Mouse (Mus musculus) olfactory bulb, adult 2 months (tissue): Measurements from ENCODE around the gene Zfp507. TPM values are rescaled to one million over a fixed set of nuclear protein-coding genes. Genes with fewer than 3 reads are reported as not detected.
A peak's percentile ranks its signal among the peaks of the same experiment; 100 is the strongest.

Source experiments
- H3K27ac ChIP-seq: fragments of 200-500 bp; 2 replicates; pipeline ENCODE4 v1.5.1; 2012; ENCODE audit warnings: low read depth, low read length; ENCODE audit not compliant: insufficient read depth
- H3K4me1 ChIP-seq: fragments of 200-500 bp; 2 replicates; pipeline ENCODE4 v1.6.1; 2012; ENCODE audit warnings: low read length; ENCODE audit not compliant: control insufficient read depth, insufficient read depth
- H3K4me3 ChIP-seq: fragments of 200-500 bp; 2 replicates; pipeline ENCODE4 v1.5.1; 2012; ENCODE audit warnings: mild to moderate bottlenecking, low read depth, low read length, moderate library complexity; ENCODE audit not compliant: insufficient read depth
- CTCF ChIP-seq: fragments of 200-500 bp; IDR thresholded peaks from 2 replicates; pipeline ENCODE4 v1.5.1; 2012; ENCODE audit warnings: low read depth, mild to moderate bottlenecking, low read length, moderate library complexity; ENCODE audit not compliant: insufficient read depth
- POLR2A ChIP-seq: fragments of 200-500 bp; IDR thresholded peaks from 2 replicates; pipeline ENCODE4 v1.6.1; 2012; ENCODE audit warnings: mild to moderate bottlenecking, low read depth, low read length, moderate library complexity; ENCODE audit not compliant: insufficient read depth
- WGBS: fragments of 180-500 bp; shearing (Covaris S2); methylation state at CpG from one replicate; pipeline ENCODE4 v1.1.7; 2018; 5-methylcytosine and 5-hydroxymethylcytosine counted together
- polyA plus RNA-seq: library from polyadenylated mRNA; stranded (reverse); fragments of >200 nt; gene quantifications from 2 replicates; pipeline ENCODE4 v1.2.4, GENCODE M21; 2012; ENCODE audit warnings: low replicate concordance; ENCODE audit not compliant: missing spikeins, insufficient read depth, insufficient read length

Gene Zfp507
- polyA plus RNA-seq, 1 experiment, result not detected

- TF ChIP-seq POLR2A (no peak), CTCF (no peak)
- Histone ChIP-seq H3K4me1 (no peaks in the 10 kb centered on the region), H3K4me3 (no peak overlapping the region), H3K27ac (no peak overlapping the region)
- WGBS, result 93% methylated on average over 11 of the region's 11 CpGs
Observed at GRCm38 (mm10) chr7:35764461-35764860, 38.3 kb downstream of the Zfp507 start.

GRCm38 (mm10) chr7:35761801-35762200, 41.0 kb downstream of the Zfp507 start:
- 67% methylated on average over 5 of the region's 5 CpGs for WGBS
- Histone ChIP-seq H3K4me3 (no peak overlapping the region), H3K4me1 (peaks cover 4% of the 10 kb centered on the region; the same call in 1 of the 2 replicates), H3K27ac (no peak overlapping the region)
- TF ChIP-seq POLR2A, result no peak

- peaks cover 7% of the 10 kb centered on the region for H3K4me1 ChIP-seq
- WGBS, result 20% methylated on average over 2 of the region's 2 CpGs
- TF ChIP-seq POLR2A (no peak), CTCF (no peak)
- H3K27ac ChIP-seq, result no peak overlapping the region
- H3K4me3 ChIP-seq, result no peak overlapping the region
Observed at GRCm38 (mm10) chr7:35759602-35760001, 43.2 kb downstream of the Zfp507 start.

- Histone ChIP-seq H3K27ac (peak overlapping the region; percentile 21; the same call in 1 of the 2 replicates), H3K4me1 (peaks cover 15% of the 10 kb centered on the region), H3K4me3 (no peak overlapping the region)
- WGBS, result 22% methylated on average over 14 of the region's 14 CpGs
- no peak for TF ChIP-seq POLR2A
- TF ChIP-seq CTCF, result peak; percentile 24; the same call in 1 of the 2 replicates
Observed at GRCm38 (mm10) chr7:35756510-35757440, 46.0 kb downstream of the Zfp507 start.

DNA sequence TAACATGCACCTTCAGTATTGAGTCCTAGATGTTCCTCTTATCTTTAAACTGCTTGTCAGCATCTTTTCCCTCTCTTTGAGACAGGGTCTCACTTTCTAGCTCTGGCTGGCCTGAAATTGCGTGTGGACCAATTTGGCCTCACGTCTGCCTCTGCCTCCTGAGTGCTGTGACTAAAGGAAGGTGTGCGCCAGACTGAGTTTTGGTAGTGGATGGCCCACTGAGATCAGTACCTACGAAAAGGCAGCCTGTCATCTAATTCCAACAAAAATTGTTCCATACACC, 48.0 kb downstream of the Zfp507 start:
- peak overlapping the region; percentile 97; the same call in 1 of the 2 replicates for H3K4me3 ChIP-seq
- WGBS, result 82% methylated on average over 4 of the region's 4 CpGs
- no peak overlapping the region for H3K27ac ChIP-seq
- H3K4me1 ChIP-seq, result peaks cover 15% of the 10 kb centered on the region
- no peak for TF ChIP-seq POLR2A
- TF ChIP-seq CTCF, result no peak

DNA sequence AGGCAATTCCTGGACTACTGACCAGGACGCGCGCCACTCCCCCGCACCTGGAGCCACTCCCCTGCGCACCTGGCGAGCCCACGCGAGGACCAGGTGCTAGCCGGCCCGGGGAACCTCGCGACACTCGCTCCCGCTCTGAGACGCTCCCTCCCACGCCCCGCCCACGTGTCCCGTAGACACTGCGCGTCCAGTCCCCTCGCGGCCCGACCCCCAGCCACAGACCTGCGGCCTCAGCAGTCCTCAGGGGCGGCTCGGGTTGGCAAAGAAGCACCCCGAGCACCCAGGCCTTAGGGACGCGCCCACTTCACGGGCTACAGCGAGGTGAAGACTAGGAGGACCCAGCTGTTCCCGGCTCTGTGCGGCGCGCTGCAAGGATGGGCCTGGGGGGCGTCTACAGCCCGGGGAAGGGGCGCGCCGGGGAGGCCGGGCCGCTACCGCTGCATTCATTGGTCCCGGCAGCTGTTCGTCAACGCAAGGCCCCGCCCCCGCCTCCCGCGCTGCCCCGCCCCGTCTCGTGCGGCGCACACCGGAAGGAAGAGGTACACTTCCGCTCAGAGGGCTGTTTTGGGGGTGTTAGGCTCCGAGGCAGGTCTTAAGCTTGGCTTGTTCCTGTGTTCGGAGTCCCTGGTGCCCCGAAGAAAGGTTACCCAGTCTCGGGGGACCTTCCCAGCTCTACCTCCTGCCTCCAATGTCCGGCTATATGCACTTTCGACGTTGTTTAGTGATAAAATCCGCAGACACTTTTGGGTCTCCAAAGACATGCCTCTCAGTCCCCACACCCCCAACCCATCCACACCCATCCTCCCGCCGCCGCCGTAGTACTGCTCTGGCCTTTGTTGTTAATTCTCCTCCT, 48.5 kb downstream of the Zfp507 start, which contains the start of gene Dpy19l3:
Dpy19l3 (minus strand) TSS at position 422 of the 853 bp plus-strand sequence.
- no peak for TF ChIP-seq CTCF
- no peak for TF ChIP-seq POLR2A
- Histone ChIP-seq H3K4me1 (peaks cover 15% of the 10 kb centered on the region), H3K4me3 (peak within 1 kb of the TSS; percentile 97), H3K27ac (no peak within 1 kb of the TSS)
- under 1% methylated on average over 70 of the region's 70 CpGs for WGBS

DNA sequence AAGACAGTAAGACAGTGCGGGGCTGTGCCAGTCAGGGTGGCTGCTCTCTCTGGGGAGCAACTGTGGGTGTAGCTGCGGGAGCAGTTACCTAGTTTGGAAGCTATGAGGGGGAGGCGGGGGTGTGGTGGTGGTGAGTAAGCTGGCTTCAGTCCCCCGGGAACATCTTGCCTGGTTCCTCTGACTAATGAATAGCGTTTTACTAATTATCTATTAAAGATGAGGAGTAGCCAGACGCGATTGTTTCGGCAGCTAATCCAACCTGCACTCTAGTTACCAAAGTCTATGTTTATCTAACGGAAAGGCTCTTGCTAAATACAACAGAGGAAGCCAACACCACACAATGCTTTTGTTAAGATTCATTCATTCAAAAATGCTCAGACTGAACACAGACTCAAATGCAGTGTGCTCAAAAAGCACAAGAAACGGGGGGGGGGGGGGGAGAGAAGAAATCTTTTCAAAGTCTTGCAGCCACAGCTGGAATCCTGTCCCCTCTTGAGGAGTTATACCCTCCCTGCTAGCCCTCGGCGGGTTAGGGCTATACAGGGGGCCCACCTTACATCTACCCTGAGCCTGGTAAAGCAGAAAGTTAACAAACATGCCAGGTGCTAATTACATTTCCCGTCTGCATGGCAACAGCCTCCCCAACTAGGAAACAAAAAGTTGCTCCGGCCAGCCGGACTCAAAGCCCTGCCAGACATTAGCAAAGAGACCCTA, 49.3 kb downstream of the Zfp507 start:
- Histone ChIP-seq H3K4me1 (peaks cover 15% of the 10 kb centered on the region), H3K4me3 (peak overlapping the region; percentile 97), H3K27ac (no peak overlapping the region)
- TF ChIP-seq POLR2A, result no peak
- no peak for TF ChIP-seq CTCF
- 2% methylated on average over 15 of the region's 15 CpGs for WGBS

DNA sequence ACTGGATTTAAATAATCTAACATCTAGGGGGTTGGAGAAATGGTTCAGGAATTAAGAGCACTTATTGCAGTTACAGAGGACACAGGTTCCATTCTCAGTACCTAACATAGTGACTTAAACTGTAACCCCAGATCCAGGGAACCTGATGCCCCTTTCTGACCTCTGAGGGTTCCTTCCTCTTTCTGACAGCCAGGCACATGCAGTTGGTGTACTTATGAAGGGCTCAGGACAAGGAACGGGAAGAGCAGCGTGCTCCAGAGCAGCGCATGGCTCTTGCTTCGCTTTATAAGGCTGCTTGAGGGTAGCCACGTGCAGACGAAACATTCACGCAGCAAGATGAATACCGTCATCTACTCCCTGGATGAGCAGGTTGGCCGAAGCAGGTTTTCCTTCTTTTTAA, 51.9 kb downstream of the Zfp507 start:
- H3K4me3 ChIP-seq, result no peak overlapping the region
- 96% methylated on average over 9 of the region's 9 CpGs for WGBS

More for the DNA sequence above, 51.9 kb downstream of the Zfp507 start:
- peaks cover 10% of the 10 kb centered on the region for H3K4me1 ChIP-seq
- TF ChIP-seq CTCF, result no peak
- TF ChIP-seq POLR2A, result no peak
- H3K27ac ChIP-seq, result no peak overlapping the region
